Mouse (Mus musculus) forebrain, embryonic 10.5 days (tissue): ENCODE results near the gene Lctl. TPM values are rescaled to one million over a fixed set of nuclear protein-coding genes. Genes with fewer than 3 reads are reported as not detected.
A peak's percentile ranks its signal among the peaks of the same experiment; 100 is the strongest.

Source experiments
- DNase-seq: peaks from one replicate; pipeline ENCODE4 v3.0.0-alpha.2; 2017; ENCODE audit warnings: low spot score; ENCODE audit errors: extremely low spot score
- H3K27ac ChIP-seq: fragments of 300-500 bp; sonication (generic); 2 replicates; pipeline ENCODE4 v1.5.1; 2016; ENCODE audit warnings: mild to moderate bottlenecking
- H3K27me3 ChIP-seq: fragments of 300-500 bp; sonication (generic); 2 replicates; pipeline ENCODE4 v1.6.1; 2016; ENCODE audit warnings: mild to moderate bottlenecking; ENCODE audit not compliant: poor library complexity, severe bottlenecking
- H3K36me3 ChIP-seq: fragments of 300-500 bp; sonication (generic); replicated peaks from 2 replicates; pipeline ENCODE4 v1.6.1; 2016; ENCODE audit warnings: mild to moderate bottlenecking, moderate library complexity
- H3K4me1 ChIP-seq: fragments of 300-500 bp; sonication (generic); 2 replicates; pipeline ENCODE4 v1.6.1; 2016
- H3K4me3 ChIP-seq: fragments of 300-500 bp; sonication (generic); 2 replicates; pipeline ENCODE4 v1.5.1; 2016; ENCODE audit warnings: mild to moderate bottlenecking, moderate library complexity
- H3K9me3 ChIP-seq: fragments of 300-500 bp; sonication (generic); 2 replicates; pipeline ENCODE4 v1.6.1; 2016; ENCODE audit warnings: mild to moderate bottlenecking, moderate library complexity
- WGBS: fragments of 180-500 bp; shearing (Covaris S2); methylation state at CpG from one replicate; pipeline ENCODE4 v1.1.7; 2016; 5-methylcytosine and 5-hydroxymethylcytosine counted together
- polyA plus RNA-seq: library from polyadenylated mRNA; unstranded; fragments of >200 nt; fragmentation: Nextera tagmentation; extraction: Ambion mirVana; gene quantifications from 2 replicates; pipeline ENCODE4 v1.2.1, GENCODE M21; 2016

Gene Lctl
- polyA plus RNA-seq, result 0.11 TPM in 1 of 2 replicates, not detected in the other

DNA sequence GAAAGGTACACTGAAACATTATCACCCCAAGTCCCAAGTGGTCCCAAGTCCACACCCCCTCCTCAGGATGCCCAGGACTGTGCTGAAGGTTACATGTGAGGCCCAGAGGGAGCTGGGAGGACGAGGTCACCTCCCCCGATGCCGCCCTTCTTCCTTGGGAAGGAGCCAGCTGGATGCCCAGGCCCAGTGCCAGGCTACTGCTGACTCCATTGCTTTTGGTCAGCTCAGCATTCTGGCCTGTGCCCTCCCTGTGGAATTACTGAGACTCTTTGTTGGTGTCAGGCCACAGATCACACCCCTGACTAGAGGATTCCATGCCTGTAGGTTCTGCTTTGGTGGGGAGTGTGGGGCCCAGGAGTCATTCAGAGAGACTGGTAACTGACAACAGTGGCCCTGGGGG lies at the start of gene Lctl:
Gene Lctl (plus strand): TSS at position 272 of the 400 bp plus-strand sequence.
- Histone ChIP-seq H3K36me3 (no peaks in the 10 kb centered on the region), H3K4me1 (peaks cover 8% of the 10 kb centered on the region; the same call in 1 of the 2 replicates)
- 96% methylated on average over 3 of the region's 3 CpGs for WGBS

DNA sequence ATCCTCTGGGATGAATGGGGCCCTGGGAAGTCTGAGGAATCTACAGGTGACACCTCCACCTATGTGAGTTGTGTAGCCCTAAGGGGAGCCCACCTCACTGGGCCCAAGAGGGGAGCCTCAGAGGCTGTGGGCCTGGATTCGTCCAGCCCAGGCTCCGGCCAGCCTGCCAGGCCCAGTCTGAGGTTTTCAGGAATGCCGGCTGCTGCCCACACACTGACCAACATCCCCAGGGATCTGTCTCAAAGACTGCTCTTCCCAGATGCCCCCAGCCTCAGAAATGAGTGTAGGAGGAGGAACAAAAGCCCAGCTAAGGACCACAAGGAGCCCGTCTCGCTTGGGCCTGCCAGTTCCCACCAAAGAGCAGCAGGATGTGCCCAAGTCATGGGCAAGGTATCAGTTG lies 49.2 kb upstream of the Lctl start:
- 89% methylated on average over 5 of the region's 5 CpGs for WGBS
- Histone ChIP-seq H3K27me3 (peaks cover 7% of the 10 kb centered on the region; the same call in 1 of the 2 replicates), H3K4me3 (no peak overlapping the region), H3K9me3 (no peaks in the 10 kb centered on the region), H3K27ac (peak overlapping the region; percentile 89), H3K36me3 (no peaks in the 10 kb centered on the region), H3K4me1 (peaks cover 32% of the 10 kb centered on the region)
- no peak for DNase-seq

More for the DNA sequence above, at the start of gene Lctl:
- no peak for DNase-seq
- Histone ChIP-seq H3K9me3 (no peaks in the 10 kb centered on the region), H3K4me3 (no peak within 1 kb of the TSS), H3K27ac (no peak within 1 kb of the TSS), H3K27me3 (no peaks in the 10 kb centered on the region)

DNA sequence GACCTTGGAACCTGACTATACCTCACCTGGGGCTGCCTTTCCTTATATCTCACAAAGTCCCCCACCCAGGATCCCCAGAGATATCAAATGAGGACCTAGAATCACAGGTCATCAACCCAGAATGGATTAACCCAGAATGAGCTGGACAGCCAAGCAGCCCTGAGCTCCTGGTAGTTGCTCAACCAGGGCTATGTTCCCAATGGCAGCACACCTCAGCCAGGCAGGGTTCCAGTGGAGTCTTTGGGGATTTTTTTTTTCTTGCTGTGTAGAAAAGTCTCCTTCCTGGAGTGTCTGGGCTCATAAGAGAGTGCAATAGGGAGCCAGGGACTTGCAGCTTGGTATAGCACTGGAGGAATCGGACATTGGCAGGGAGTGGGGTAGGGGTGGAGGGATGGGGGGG lies 48.4 kb upstream of the Lctl start:
- Histone ChIP-seq H3K9me3 (no peaks in the 10 kb centered on the region), H3K36me3 (no peaks in the 10 kb centered on the region), H3K27me3 (peaks cover 7% of the 10 kb centered on the region; the same call in 1 of the 2 replicates), H3K4me3 (no peak overlapping the region), H3K27ac (peak overlapping the region; percentile 89; the same call in 1 of the 2 replicates), H3K4me1 (peaks cover 32% of the 10 kb centered on the region)
- no peak for DNase-seq
- WGBS, result 100% methylated on average over 1 of the region's 1 CpGs

- Histone ChIP-seq H3K4me3 (no peak overlapping the region), H3K27me3 (peaks cover 7% of the 10 kb centered on the region; the same call in 1 of the 2 replicates), H3K36me3 (no peaks in the 10 kb centered on the region), H3K27ac (peak overlapping the region; percentile 89; the same call in 1 of the 2 replicates), H3K4me1 (peaks cover 32% of the 10 kb centered on the region), H3K9me3 (no peaks in the 10 kb centered on the region)
- 82% methylated on average over 5 of the region's 5 CpGs for WGBS
- DNase-seq, result no peak
Observed at GRCm38 (mm10) chr9:64069131-64069530, 47.8 kb upstream of the Lctl start.

GRCm38 (mm10) chr9:64070674-64071073 lies 46.3 kb upstream of the Lctl start:
- Histone ChIP-seq H3K27ac (0 out of 2 replicates have a peak overlapping the region, but pooled peaks have one; percentile 11), H3K27me3 (no peaks in the 10 kb centered on the region), H3K9me3 (no peaks in the 10 kb centered on the region), H3K36me3 (no peaks in the 10 kb centered on the region), H3K4me3 (no peak overlapping the region), H3K4me1 (peaks cover 32% of the 10 kb centered on the region)
- DNase-seq, result no peak
- WGBS, result 87% methylated on average over 5 of the region's 5 CpGs

DNA sequence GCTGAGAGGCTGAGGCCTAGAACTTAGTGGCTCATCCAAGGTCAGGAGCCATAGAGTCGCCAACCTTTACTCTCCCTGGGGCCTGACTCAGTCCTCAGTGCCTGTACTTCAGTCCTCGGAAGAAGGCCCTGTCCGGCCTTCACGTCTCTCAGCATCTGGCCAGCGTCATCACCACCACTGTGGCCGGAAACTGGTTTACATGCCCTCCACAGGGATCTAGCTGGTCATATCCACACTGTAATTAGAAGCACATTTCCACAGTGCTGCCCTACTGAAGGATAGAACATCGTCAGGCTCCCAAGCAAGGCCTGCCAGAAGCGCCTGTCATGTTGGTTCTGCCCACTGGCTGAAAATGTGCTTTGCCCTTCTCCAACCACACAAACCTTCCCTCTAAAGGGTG lies 42.1 kb upstream of the Lctl start:
- H3K27me3 ChIP-seq, result no peaks in the 10 kb centered on the region
- no peaks in the 10 kb centered on the region for H3K36me3 ChIP-seq
- peaks cover 16% of the 10 kb centered on the region for H3K4me1 ChIP-seq
- no peaks in the 10 kb centered on the region for H3K9me3 ChIP-seq
- WGBS, result 80% methylated on average over 8 of the region's 8 CpGs
- peak overlapping the region; percentile 4; the same call in 1 of the 2 replicates for H3K27ac ChIP-seq
- no peak for DNase-seq
- no peak overlapping the region for H3K4me3 ChIP-seq

DNA sequence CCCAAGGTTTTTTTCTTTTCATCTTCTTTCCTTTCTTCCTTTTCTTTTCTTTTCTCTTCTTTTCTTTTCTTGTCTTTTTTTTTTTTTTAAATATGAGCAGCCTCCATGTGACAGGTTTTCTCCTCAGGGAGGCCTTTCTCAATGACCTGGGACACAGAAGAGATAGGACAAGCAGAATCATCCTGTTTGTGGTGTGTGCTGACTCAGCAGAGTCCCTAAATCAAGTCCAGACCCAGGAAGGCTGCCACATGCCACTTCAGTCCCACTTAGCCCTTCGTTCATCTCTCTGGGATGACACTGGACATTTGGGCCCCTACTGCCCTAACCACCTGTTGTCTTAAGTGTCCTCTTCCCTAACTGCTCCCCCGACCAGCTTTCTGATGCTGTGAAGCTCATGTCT lies 40.5 kb upstream of the Lctl start:
- DNase-seq, result no peak
- no peaks in the 10 kb centered on the region for H3K9me3 ChIP-seq
- H3K36me3 ChIP-seq, result no peaks in the 10 kb centered on the region
- H3K4me1 ChIP-seq, result peaks cover 24% of the 10 kb centered on the region
- 81% methylated on average over 2 of the region's 2 CpGs for whole genome bisulfite sequencing
- H3K27ac ChIP-seq, result no peak overlapping the region
- H3K4me3 ChIP-seq, result no peak overlapping the region
- peaks cover 5% of the 10 kb centered on the region; the same call in 1 of the 2 replicates for H3K27me3 ChIP-seq

GRCm38 (mm10) chr9:64078386-64078792 lies 38.6 kb upstream of the Lctl start:
- 52% methylated on average over 7 of the region's 7 CpGs for WGBS
- peak overlapping the region; percentile 68 for H3K27ac ChIP-seq

GRCm38 (mm10) chr9:64079922-64080321 lies 37.0 kb upstream of the Lctl start:
- no peak overlapping the region for H3K4me3 ChIP-seq
- H3K36me3 ChIP-seq, result no peaks in the 10 kb centered on the region
- peaks cover 35% of the 10 kb centered on the region for H3K4me1 ChIP-seq
- no peaks in the 10 kb centered on the region for H3K9me3 ChIP-seq
- peaks cover 29% of the 10 kb centered on the region for H3K27me3 ChIP-seq
- H3K27ac ChIP-seq, result no peak overlapping the region
- no peak for DNase-seq
- WGBS, result 91% methylated on average over 6 of the region's 6 CpGs

More at GRCm38 (mm10) chr9:64078386-64078792, 38.6 kb upstream of the Lctl start:
- Histone ChIP-seq H3K4me1 (peaks cover 24% of the 10 kb centered on the region), H3K4me3 (no peak overlapping the region), H3K9me3 (no peaks in the 10 kb centered on the region), H3K27me3 (peaks cover 13% of the 10 kb centered on the region), H3K36me3 (no peaks in the 10 kb centered on the region)
- DNase-seq, result no peak

GRCm38 (mm10) chr9:64084231-64084630 lies 32.7 kb upstream of the Lctl start:
- Histone ChIP-seq H3K36me3 (no peaks in the 10 kb centered on the region), H3K27ac (peak overlapping the region; percentile 92), H3K4me1 (peaks cover 47% of the 10 kb centered on the region), H3K27me3 (peaks cover 51% of the 10 kb centered on the region), H3K9me3 (no peaks in the 10 kb centered on the region), H3K4me3 (peak overlapping the region; percentile 57)
- whole genome bisulfite sequencing, result 38% methylated on average over 7 of the region's 7 CpGs
- DNase-seq, result no peak

GRCm38 (mm10) chr9:64084661-64085399 lies 32.1 kb upstream of the Lctl start:
- peak overlapping the region; percentile 57 for H3K4me3 ChIP-seq
- peak; percentile 70 for DNase-seq
- H3K9me3 ChIP-seq, result no peaks in the 10 kb centered on the region
- 1% methylated on average over 49 of the region's 49 CpGs for WGBS
- H3K27me3 ChIP-seq, result peaks cover 51% of the 10 kb centered on the region
- no peaks in the 10 kb centered on the region for H3K36me3 ChIP-seq
- peaks cover 47% of the 10 kb centered on the region for H3K4me1 ChIP-seq
- peak overlapping the region; percentile 92 for H3K27ac ChIP-seq

- DNase-seq, result no peak
- Histone ChIP-seq H3K27ac (peak overlapping the region; percentile 26; the same call in 1 of the 2 replicates), H3K27me3 (peaks cover 46% of the 10 kb centered on the region), H3K9me3 (no peaks in the 10 kb centered on the region), H3K4me3 (no peak overlapping the region), H3K4me1 (peaks cover 39% of the 10 kb centered on the region), H3K36me3 (no peaks in the 10 kb centered on the region)
- 54% methylated on average over 2 of the region's 2 CpGs for WGBS
Observed at GRCm38 (mm10) chr9:64085976-64086375, 31.0 kb upstream of the Lctl start.

- H3K27ac ChIP-seq, result peak overlapping the region; percentile 26; the same call in 1 of the 2 replicates
- no peaks in the 10 kb centered on the region for H3K36me3 ChIP-seq
- H3K4me3 ChIP-seq, result no peak overlapping the region
- H3K9me3 ChIP-seq, result no peaks in the 10 kb centered on the region
- DNase-seq, result no peak
- peaks cover 38% of the 10 kb centered on the region for H3K4me1 ChIP-seq
- peaks cover 46% of the 10 kb centered on the region for H3K27me3 ChIP-seq
- WGBS, result 76% methylated on average over 6 of the region's 6 CpGs
Observed at GRCm38 (mm10) chr9:64086543-64086942, 30.4 kb upstream of the Lctl start.
